Mouse (Mus musculus): Measurements from ENCODE around the gene 1700034J05Rik. TPM values are rescaled to one million over a fixed set of nuclear protein-coding genes. Genes with fewer than 3 reads are reported as not detected.

1700034J05Rik gene
- total and polyA plus RNA-seq, 2 experiments from 2014 or later, result not detected

DNA sequence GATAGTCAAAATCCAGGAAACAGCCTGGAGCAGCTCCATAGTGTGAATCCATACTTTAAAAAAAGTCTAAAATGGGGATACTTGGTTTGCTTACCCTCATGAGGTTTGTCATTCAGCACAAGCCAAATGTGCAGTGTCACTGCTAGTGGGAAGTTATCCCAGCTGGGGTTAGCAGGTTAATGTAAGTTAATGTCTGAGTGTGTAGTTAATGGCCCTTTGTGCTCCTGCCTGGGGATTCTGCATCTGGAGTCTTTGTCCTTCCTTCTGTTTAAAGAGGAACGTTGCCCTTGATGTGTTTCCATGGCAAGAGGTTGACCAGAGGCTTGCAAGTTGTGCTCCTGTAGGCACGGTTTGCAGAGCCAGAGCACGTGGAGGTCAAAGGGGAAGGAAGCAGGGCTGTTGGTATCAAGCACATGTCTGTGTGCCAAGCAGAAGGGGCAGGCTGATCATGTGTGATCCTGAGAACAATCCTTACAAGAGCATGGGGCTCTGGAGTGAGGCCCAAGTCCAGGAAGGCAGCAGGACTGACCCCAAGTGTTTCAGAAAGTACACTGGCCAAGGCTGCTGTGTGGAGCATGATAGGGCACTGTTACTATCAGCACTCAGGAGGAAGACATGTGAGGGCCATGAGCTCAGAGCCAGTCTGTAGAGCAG is 41.3 kb downstream of the 1700034J05Rik start:
- no peak for ATAC-seq (ENCODE audit: low FRiP score)
- H3K9ac ChIP-seq (replicated peaks; ENCODE audit: low read length, poor library complexity, severe bottlenecking), result no peak overlapping the region
- no peaks in the 10 kb centered on the region for H3K27me3 ChIP-seq (ENCODE audit: insufficient read depth, low read length)
- no peak overlapping the region for H3K4me3 ChIP-seq (ENCODE audit: low read depth, low read length)
- H3K9me3 ChIP-seq (ENCODE audit: low read length), result no peaks in the 10 kb centered on the region
- no peak overlapping the region for H3K4me2 ChIP-seq (ENCODE audit: low read depth, low read length, poor library complexity, severe bottlenecking)
- 0 out of 2 replicates have a peak, but pooled peaks cover 3% of the 10 kb centered on the region for H3K4me1 ChIP-seq (ENCODE audit: insufficient read depth, low read length)
- TF ChIP-seq CTCF (IDR thresholded peaks at IDR 0.05), result no peak
- H3K27ac ChIP-seq (ENCODE audit: low read depth, low read length), result no peak overlapping the region
- DNase-seq (ENCODE audit: low spot score), result no peak
- 31% methylated on average over 3 of the region's 3 CpGs for WGBS
- no peaks in the 10 kb centered on the region for H3K36me3 ChIP-seq (ENCODE audit: insufficient read depth, low read length)

- Histone ChIP-seq H3K4me2 (ENCODE audit: low read depth, low read length, poor library complexity, severe bottlenecking) (no peak overlapping the region), H3K9ac (replicated peaks; ENCODE audit: low read length, poor library complexity, severe bottlenecking) (no peak overlapping the region), H3K4me1 (ENCODE audit: insufficient read depth, low read length) (0 out of 2 replicates have a peak, but pooled peaks cover 3% of the 10 kb centered on the region), H3K9me3 (ENCODE audit: low read length) (no peaks in the 10 kb centered on the region), H3K36me3 (ENCODE audit: insufficient read depth, low read length) (no peaks in the 10 kb centered on the region), H3K4me3 (ENCODE audit: low read depth, low read length) (no peak overlapping the region), H3K27me3 (ENCODE audit: insufficient read depth, low read length) (no peaks in the 10 kb centered on the region), H3K27ac (ENCODE audit: low read depth, low read length) (no peak overlapping the region)
- 92% methylated on average over 2 of the region's 2 CpGs for WGBS
- no peak for ATAC-seq (ENCODE audit: low FRiP score)
- no peak for TF ChIP-seq CTCF (IDR thresholded peaks at IDR 0.05)
- DNase-seq (ENCODE audit: low spot score), result no peak
Observed at GRCm38 (mm10) chr6:146910801-146911200, 43.4 kb downstream of the 1700034J05Rik start.

GRCm38 (mm10) chr6:146909725-146910489 is 44.3 kb downstream of the 1700034J05Rik start:
- H3K9ac ChIP-seq (replicated peaks; ENCODE audit: low read length, poor library complexity, severe bottlenecking), result no peak overlapping the region
- no peak for TF ChIP-seq CTCF (IDR thresholded peaks at IDR 0.05)
- H3K36me3 ChIP-seq (ENCODE audit: insufficient read depth, low read length), result no peaks in the 10 kb centered on the region
- H3K9me3 ChIP-seq (ENCODE audit: low read length), result no peaks in the 10 kb centered on the region
- H3K4me2 ChIP-seq (ENCODE audit: low read depth, low read length, poor library complexity, severe bottlenecking), result no peak overlapping the region
- 85% methylated on average over 5 of the region's 5 CpGs for WGBS
- no peak for DNase-seq (ENCODE audit: low spot score)
- H3K4me3 ChIP-seq (ENCODE audit: low read depth, low read length), result no peak overlapping the region
- no peaks in the 10 kb centered on the region for H3K27me3 ChIP-seq (ENCODE audit: insufficient read depth, low read length)
- H3K4me1 ChIP-seq (ENCODE audit: insufficient read depth, low read length), result 0 out of 2 replicates have a peak, but pooled peaks cover 3% of the 10 kb centered on the region
- no peak for ATAC-seq (ENCODE audit: low FRiP score)
- H3K27ac ChIP-seq (ENCODE audit: low read depth, low read length), result no peak overlapping the region

DNA sequence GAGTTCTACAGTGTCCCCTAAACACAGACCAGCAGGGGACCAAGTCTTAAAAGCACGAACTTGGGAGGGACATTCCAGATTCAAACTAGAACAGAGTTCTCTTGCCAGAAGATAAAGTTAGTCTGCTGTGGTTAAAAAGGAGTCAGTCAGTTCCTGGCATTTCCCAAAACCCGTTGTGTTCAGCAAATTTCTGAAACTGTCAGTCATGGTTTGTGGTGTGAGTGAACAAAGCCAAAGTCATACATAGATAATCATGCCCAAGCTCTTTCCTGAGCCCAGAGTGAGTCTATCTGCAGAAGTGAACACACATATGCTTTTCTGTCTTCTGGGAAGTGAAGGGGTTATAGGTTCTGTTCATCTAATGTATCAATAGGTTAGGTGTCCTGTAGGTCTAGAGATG is 45.4 kb downstream of the 1700034J05Rik start:
- H3K4me1 ChIP-seq (ENCODE audit: insufficient read depth, low read length), result 0 out of 2 replicates have a peak, but pooled peaks cover 3% of the 10 kb centered on the region

GRCm38 (mm10) chr6:146907795-146908190 is 46.4 kb downstream of the 1700034J05Rik start:
- no peak overlapping the region for H3K4me3 ChIP-seq (ENCODE audit: low read depth, low read length)
- no peak overlapping the region for H3K4me2 ChIP-seq (ENCODE audit: low read depth, low read length, poor library complexity, severe bottlenecking)
- TF ChIP-seq CTCF (IDR thresholded peaks at IDR 0.05), result no peak
- no peaks in the 10 kb centered on the region for H3K27me3 ChIP-seq (ENCODE audit: insufficient read depth, low read length)
- WGBS, result 97% methylated on average over 1 of the region's 1 CpGs
- H3K9me3 ChIP-seq (ENCODE audit: low read length), result no peaks in the 10 kb centered on the region
- DNase-seq (ENCODE audit: low spot score) (no peak), ATAC-seq (ENCODE audit: low FRiP score) (no peak)
- H3K36me3 ChIP-seq (ENCODE audit: insufficient read depth, low read length), result no peaks in the 10 kb centered on the region
- no peak overlapping the region for H3K9ac ChIP-seq (replicated peaks; ENCODE audit: low read length, poor library complexity, severe bottlenecking)
- H3K4me1 ChIP-seq (ENCODE audit: insufficient read depth, low read length), result no peaks in the 10 kb centered on the region
- no peak overlapping the region for H3K27ac ChIP-seq (ENCODE audit: low read depth, low read length)

More for the DNA sequence above, 45.4 kb downstream of the 1700034J05Rik start:
- Histone ChIP-seq H3K9me3 (ENCODE audit: low read length) (no peaks in the 10 kb centered on the region), H3K4me2 (ENCODE audit: low read depth, low read length, poor library complexity, severe bottlenecking) (no peak overlapping the region), H3K27me3 (ENCODE audit: insufficient read depth, low read length) (no peaks in the 10 kb centered on the region), H3K27ac (ENCODE audit: low read depth, low read length) (no peak overlapping the region), H3K9ac (replicated peaks; ENCODE audit: low read length, poor library complexity, severe bottlenecking) (no peak overlapping the region), H3K4me3 (ENCODE audit: low read depth, low read length) (no peak overlapping the region), H3K36me3 (ENCODE audit: insufficient read depth, low read length) (no peaks in the 10 kb centered on the region)
- 68% methylated on average over 2 of the region's 2 CpGs for WGBS
- DNase-seq (ENCODE audit: low spot score) (no peak), ATAC-seq (ENCODE audit: low FRiP score) (no peak)
- no peak for TF ChIP-seq CTCF (IDR thresholded peaks at IDR 0.05)

Measured in midbrain, postnatal 0 days (tissue).